Mouse (Mus musculus): ENCODE results near the gene Tgfbr1. TPM values are rescaled to one million over a fixed set of nuclear protein-coding genes. Genes with fewer than 3 reads are reported as not detected.

Tgfbr1 gene
- polyA plus RNA-seq, 1 experiment: 6.2 TPM

- WGBS: 52% methylated on average over 16 of the region's 16 CpGs
- no peak overlapping the region for H3K27ac ChIP-seq (ENCODE audit: insufficient read depth, low read length)
- H3K4me1 ChIP-seq (ENCODE audit: control insufficient read depth, insufficient read depth, low read length): no peaks in the 10 kb centered on the region; the same call in 1 of the 2 replicates
- H3K4me3 ChIP-seq (replicated peaks; ENCODE audit: insufficient read depth, low read depth, low read length): no peak overlapping the region
- no peaks in the 10 kb centered on the region for H3K27me3 ChIP-seq (ENCODE audit: control insufficient read depth, insufficient read depth, low read length)
- no peak for TF ChIP-seq POLR2A (IDR thresholded peaks at IDR 0.05; ENCODE audit: borderline replicate concordance, insufficient read depth, low read length)
- no peak for TF ChIP-seq CTCF (IDR thresholded peaks at IDR 0.05; ENCODE audit: borderline replicate concordance, insufficient read depth, low read depth, low read length)
- DNase-seq: no peak
Observed at GRCm38 (mm10) chr4:47425247-47425830, 72.3 kb downstream of the Tgfbr1 start.

DNA sequence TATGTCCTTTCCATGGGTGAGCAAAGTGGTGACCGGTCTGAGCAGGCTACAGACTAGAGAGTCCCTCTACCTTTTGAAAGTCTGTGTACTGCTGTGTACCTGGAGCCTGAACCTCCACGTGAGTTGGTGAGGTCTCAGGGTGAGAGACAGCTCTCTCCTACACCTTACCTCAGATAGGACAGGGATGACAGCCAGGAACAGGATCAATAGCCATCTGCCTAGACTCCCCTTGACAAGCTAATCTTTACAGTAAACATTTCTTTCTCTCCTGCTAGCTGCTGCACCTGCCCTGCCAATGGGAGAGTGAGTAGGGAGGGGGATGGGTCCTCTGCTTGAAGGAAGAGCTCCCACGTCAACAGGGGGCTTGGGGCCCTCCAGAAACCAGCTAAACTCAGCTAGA lies 74.6 kb downstream of the Tgfbr1 start:
- TF ChIP-seq POLR2A (IDR thresholded peaks at IDR 0.05; ENCODE audit: borderline replicate concordance, insufficient read depth, low read length): no peak
- no peak for TF ChIP-seq CTCF (IDR thresholded peaks at IDR 0.05; ENCODE audit: borderline replicate concordance, insufficient read depth, low read depth, low read length)
- H3K27ac ChIP-seq (ENCODE audit: insufficient read depth, low read length): no peak overlapping the region
- WGBS: 77% methylated on average over 3 of the region's 3 CpGs
- DNase-seq: no peak
- no peak overlapping the region for H3K4me3 ChIP-seq (replicated peaks; ENCODE audit: insufficient read depth, low read depth, low read length)
- H3K27me3 ChIP-seq (ENCODE audit: control insufficient read depth, insufficient read depth, low read length): no peaks in the 10 kb centered on the region
- no peaks in the 10 kb centered on the region; the same call in 1 of the 2 replicates for H3K4me1 ChIP-seq (ENCODE audit: control insufficient read depth, insufficient read depth, low read length)

- Histone ChIP-seq H3K27ac (ENCODE audit: insufficient read depth, low read length) (no peak overlapping the region), H3K27me3 (ENCODE audit: control insufficient read depth, insufficient read depth, low read length) (no peaks in the 10 kb centered on the region), H3K4me1 (ENCODE audit: control insufficient read depth, insufficient read depth, low read length) (no peaks in the 10 kb centered on the region; the same call in 1 of the 2 replicates), H3K4me3 (replicated peaks; ENCODE audit: insufficient read depth, low read depth, low read length) (no peak overlapping the region)
- TF ChIP-seq CTCF (IDR thresholded peaks at IDR 0.05; ENCODE audit: borderline replicate concordance, insufficient read depth, low read depth, low read length) (no peak), POLR2A (IDR thresholded peaks at IDR 0.05; ENCODE audit: borderline replicate concordance, insufficient read depth, low read length) (no peak)
- WGBS: 75% methylated on average over 6 of the region's 6 CpGs
- DNase-seq: no peak
Observed at GRCm38 (mm10) chr4:47430557-47430956, 77.5 kb downstream of the Tgfbr1 start.

DNA sequence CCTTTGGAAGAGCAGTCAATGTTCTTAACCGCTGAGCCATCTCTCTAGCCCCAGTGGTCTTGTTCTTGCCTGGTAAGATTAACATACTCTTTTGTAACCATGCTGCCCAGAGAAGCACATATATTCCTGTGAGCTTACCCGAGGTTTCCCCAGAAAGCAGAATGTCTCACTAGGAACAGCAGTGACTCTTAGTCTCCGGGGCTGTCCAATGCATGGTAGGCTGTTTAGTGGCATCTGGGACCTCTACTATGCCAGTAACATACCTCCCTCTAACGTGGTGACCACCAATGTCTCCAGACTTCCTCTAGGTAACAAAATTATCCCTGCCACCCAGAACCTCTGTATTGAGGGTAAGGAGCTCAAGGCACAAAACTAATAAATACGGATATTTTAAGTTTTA lies 78.1 kb downstream of the Tgfbr1 start:
- TF ChIP-seq CTCF (IDR thresholded peaks at IDR 0.05; ENCODE audit: borderline replicate concordance, insufficient read depth, low read depth, low read length): no peak
- no peak for TF ChIP-seq POLR2A (IDR thresholded peaks at IDR 0.05; ENCODE audit: borderline replicate concordance, insufficient read depth, low read length)
- WGBS: 88% methylated on average over 5 of the region's 5 CpGs
- Histone ChIP-seq H3K27me3 (ENCODE audit: control insufficient read depth, insufficient read depth, low read length) (no peaks in the 10 kb centered on the region), H3K4me1 (ENCODE audit: control insufficient read depth, insufficient read depth, low read length) (no peaks in the 10 kb centered on the region; the same call in 1 of the 2 replicates), H3K4me3 (replicated peaks; ENCODE audit: insufficient read depth, low read depth, low read length) (no peak overlapping the region), H3K27ac (ENCODE audit: insufficient read depth, low read length) (no peak overlapping the region)
- DNase-seq: no peak

DNA sequence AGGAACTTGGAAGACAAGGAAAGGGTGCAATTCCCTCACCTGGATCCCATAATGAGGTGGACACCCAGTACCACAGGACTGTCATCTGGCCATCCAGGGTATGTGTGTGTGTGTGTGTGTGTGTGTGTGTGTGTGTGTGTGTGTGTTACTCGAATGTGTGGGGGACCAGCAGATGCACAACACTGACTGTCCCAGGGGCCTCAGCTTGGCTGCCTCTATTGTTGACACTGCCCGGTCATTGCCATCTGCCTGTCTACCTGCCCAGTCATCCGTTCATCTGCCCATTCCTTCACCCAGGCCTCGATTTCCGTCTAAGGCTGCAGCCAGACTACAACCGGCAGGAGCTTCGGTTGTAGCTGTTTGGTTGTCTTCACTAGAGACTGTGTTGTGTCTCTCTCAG lies 79.7 kb downstream of the Tgfbr1 start:
- DNase-seq: no peak
- 36% methylated on average over 7 of the region's 7 CpGs for WGBS
- no peak overlapping the region for H3K4me3 ChIP-seq (replicated peaks; ENCODE audit: insufficient read depth, low read depth, low read length)
- TF ChIP-seq CTCF (IDR thresholded peaks at IDR 0.05; ENCODE audit: borderline replicate concordance, insufficient read depth, low read depth, low read length) (no peak), POLR2A (IDR thresholded peaks at IDR 0.05; ENCODE audit: borderline replicate concordance, insufficient read depth, low read length) (no peak)
- no peaks in the 10 kb centered on the region for H3K27me3 ChIP-seq (ENCODE audit: control insufficient read depth, insufficient read depth, low read length)
- H3K4me1 ChIP-seq (ENCODE audit: control insufficient read depth, insufficient read depth, low read length): no peaks in the 10 kb centered on the region; the same call in 1 of the 2 replicates
- H3K27ac ChIP-seq (ENCODE audit: insufficient read depth, low read length): no peak overlapping the region

DNA sequence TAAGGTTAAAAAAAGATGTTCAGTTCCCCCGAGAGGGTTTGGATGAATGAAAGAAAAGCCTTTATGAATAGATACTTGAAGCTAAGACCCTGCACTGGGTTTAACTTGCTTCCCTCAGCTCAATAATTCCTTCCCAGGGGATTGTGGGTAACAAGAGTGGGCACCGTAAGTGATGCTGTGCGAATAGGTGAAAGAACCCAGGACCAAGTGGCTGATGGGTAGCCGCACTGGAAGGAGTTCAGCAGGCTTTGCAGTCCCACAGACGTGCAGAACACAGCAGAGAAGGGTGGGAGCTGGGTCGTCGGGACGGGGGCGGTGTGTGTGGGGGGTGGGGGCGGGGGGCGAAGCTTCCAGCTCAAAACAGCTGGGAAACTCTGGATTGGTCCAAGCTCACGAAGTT lies 82.1 kb downstream of the Tgfbr1 start:
- Histone ChIP-seq H3K4me3 (replicated peaks; ENCODE audit: insufficient read depth, low read depth, low read length) (no peak overlapping the region), H3K4me1 (ENCODE audit: control insufficient read depth, insufficient read depth, low read length) (no peaks in the 10 kb centered on the region; the same call in 1 of the 2 replicates), H3K27me3 (ENCODE audit: control insufficient read depth, insufficient read depth, low read length) (no peaks in the 10 kb centered on the region), H3K27ac (ENCODE audit: insufficient read depth, low read length) (no peak overlapping the region)
- WGBS: 75% methylated on average over 12 of the region's 12 CpGs
- TF ChIP-seq CTCF (IDR thresholded peaks at IDR 0.05; ENCODE audit: borderline replicate concordance, insufficient read depth, low read depth, low read length) (no peak), POLR2A (IDR thresholded peaks at IDR 0.05; ENCODE audit: borderline replicate concordance, insufficient read depth, low read length) (no peak)
- no peak for DNase-seq

DNA sequence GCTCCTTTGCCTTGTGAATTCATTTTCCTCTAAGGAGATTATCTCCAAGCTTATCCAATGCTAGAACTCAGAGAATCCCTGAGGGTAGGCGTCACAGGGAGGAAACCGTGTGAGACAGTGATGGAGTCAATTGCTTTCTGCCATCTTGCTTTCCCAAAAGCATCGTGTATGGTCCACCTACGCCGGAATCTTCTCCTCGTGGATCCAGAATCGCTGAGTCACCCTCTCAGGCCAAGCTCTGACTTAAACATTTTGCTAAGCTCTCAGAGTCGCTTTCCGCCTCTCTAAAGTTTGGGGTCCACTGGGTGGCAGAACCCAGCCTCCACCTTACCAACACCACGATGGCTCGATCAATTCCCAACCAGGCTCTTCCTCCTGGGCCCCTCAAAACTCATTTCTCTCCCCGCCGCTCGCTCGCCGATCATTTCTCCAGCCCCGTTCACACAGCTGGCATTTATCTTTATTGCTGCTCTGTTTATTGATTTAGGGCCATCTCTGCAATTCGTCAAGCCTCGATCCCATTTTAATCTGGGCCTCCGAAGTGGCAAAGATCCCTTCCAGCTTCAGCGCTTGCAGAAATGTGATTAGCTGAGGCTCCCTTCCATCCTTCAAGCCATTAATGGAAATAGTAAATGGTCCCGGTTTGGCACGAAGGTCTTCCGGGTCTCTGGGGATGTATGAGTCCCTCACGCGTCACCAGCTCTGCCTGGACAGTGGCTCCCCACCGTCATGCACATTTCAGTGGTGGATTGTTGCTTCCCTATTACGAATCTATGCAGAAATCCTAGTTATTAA lies 82.7 kb downstream of the Tgfbr1 start:
- DNase-seq: no peak
- WGBS: 86% methylated on average over 28 of the region's 28 CpGs
- Histone ChIP-seq H3K4me3 (replicated peaks; ENCODE audit: insufficient read depth, low read depth, low read length) (no peak overlapping the region), H3K4me1 (ENCODE audit: control insufficient read depth, insufficient read depth, low read length) (no peaks in the 10 kb centered on the region; the same call in 1 of the 2 replicates), H3K27ac (ENCODE audit: insufficient read depth, low read length) (no peak overlapping the region), H3K27me3 (ENCODE audit: control insufficient read depth, insufficient read depth, low read length) (no peaks in the 10 kb centered on the region)
- no peak for TF ChIP-seq CTCF (IDR thresholded peaks at IDR 0.05; ENCODE audit: borderline replicate concordance, insufficient read depth, low read depth, low read length)

Data from cerebellum, adult 2 months (tissue).